Mouse (Mus musculus) liver, embryonic 11.5 days (tissue): ENCODE data around the gene Apom. TPM values are rescaled to one million over a fixed set of nuclear protein-coding genes. Genes with fewer than 3 reads are reported as not detected.

Experiments used
- ATAC-seq: fragments of 200-750 bp; cut with Nextera tagmentation; replicated peaks from 2 replicates; pipeline ENCODE4 v1.8.0; 2017; ENCODE audit warnings: moderate number of reproducible peaks, mild to moderate bottlenecking, moderate TSS enrichment, moderate library complexity; ENCODE audit not compliant: low FRiP score
- DNase-seq: peaks from one replicate; pipeline ENCODE4 v3.0.0-alpha.2; 2017; ENCODE audit warnings: low spot score
- H3K27ac ChIP-seq: fragments of 300-500 bp; sonication (generic); 2 replicates; pipeline ENCODE4 v1.5.1; 2014; ENCODE audit warnings: mild to moderate bottlenecking, low read depth, low read length, control low read depth
- H3K27me3 ChIP-seq: fragments of 300-500 bp; sonication (generic); replicated peaks from 2 replicates; pipeline ENCODE4 v1.6.1; 2014; ENCODE audit warnings: low read length, mixed read lengths; ENCODE audit not compliant: control insufficient read depth, insufficient read depth
- H3K36me3 ChIP-seq: fragments of 300-500 bp; sonication (generic); 2 replicates; pipeline ENCODE4 v1.6.1; 2014; ENCODE audit warnings: mild to moderate bottlenecking, low read length, moderate library complexity, mixed read lengths; ENCODE audit not compliant: control insufficient read depth, insufficient read depth
- H3K4me1 ChIP-seq: fragments of 300-500 bp; sonication (generic); replicated peaks from 2 replicates; pipeline ENCODE4 v1.6.1; 2014; ENCODE audit warnings: low read length, mixed read lengths; ENCODE audit not compliant: control insufficient read depth, insufficient read depth
- H3K4me2 ChIP-seq: fragments of 300-500 bp; sonication (generic); 2 replicates; pipeline ENCODE4 v1.6.1; 2014; ENCODE audit warnings: mild to moderate bottlenecking, control low read depth, moderate library complexity
- H3K4me3 ChIP-seq: fragments of 300-500 bp; sonication (generic); 2 replicates; pipeline ENCODE4 v1.5.1; 2014; ENCODE audit warnings: low read depth, low read length, control low read depth
- H3K9ac ChIP-seq: fragments of 300-500 bp; sonication (generic); 2 replicates; pipeline ENCODE4 v1.6.1; 2014; ENCODE audit warnings: low read depth, low read length, control low read depth
- H3K9me3 ChIP-seq: fragments of 300-500 bp; sonication (generic); 2 replicates; pipeline ENCODE4 v1.6.1; 2016; ENCODE audit warnings: low read length, inconsistent platforms, mixed read lengths; ENCODE audit not compliant: control insufficient read depth
- WGBS: fragments of 180-500 bp; shearing (Covaris S2); extraction: QIAGEN DNeasy Blood & Tissue Kit; methylation state at CpG from one replicate; pipeline ENCODE4 v1.1.7; 2014; 5-methylcytosine and 5-hydroxymethylcytosine counted together
- polyA plus RNA-seq: library from polyadenylated mRNA; unstranded; fragments of >200 nt; fragmentation: Nextera tagmentation; extraction: Ambion mirVana; gene quantifications from 2 replicates; pipeline ENCODE4 v1.2.1, GENCODE M21; 2014

The Apom gene
- polyA plus RNA-seq, 1 experiment from 2014 or later = 429 TPM

- Histone ChIP-seq H3K36me3 (no peaks in the 10 kb centered on the region), H3K4me1 (0 out of 2 replicates have a peak, but pooled peaks cover 3% of the 10 kb centered on the region), H3K4me3 (no peak overlapping the region), H3K9ac (no peak overlapping the region), H3K27ac (no peak overlapping the region), H3K27me3 (no peaks in the 10 kb centered on the region; the same call in 1 of the 2 replicates), H3K9me3 (no peaks in the 10 kb centered on the region), H3K4me2 (no peak overlapping the region)
- ATAC-seq (no peak), DNase-seq (no peak)
- WGBS = 17% methylated on average over 4 of the region's 4 CpGs
These were observed 36.8 kb upstream of the Apom start for GRCm38 (mm10) chr17:35168541-35169207.

DNA sequence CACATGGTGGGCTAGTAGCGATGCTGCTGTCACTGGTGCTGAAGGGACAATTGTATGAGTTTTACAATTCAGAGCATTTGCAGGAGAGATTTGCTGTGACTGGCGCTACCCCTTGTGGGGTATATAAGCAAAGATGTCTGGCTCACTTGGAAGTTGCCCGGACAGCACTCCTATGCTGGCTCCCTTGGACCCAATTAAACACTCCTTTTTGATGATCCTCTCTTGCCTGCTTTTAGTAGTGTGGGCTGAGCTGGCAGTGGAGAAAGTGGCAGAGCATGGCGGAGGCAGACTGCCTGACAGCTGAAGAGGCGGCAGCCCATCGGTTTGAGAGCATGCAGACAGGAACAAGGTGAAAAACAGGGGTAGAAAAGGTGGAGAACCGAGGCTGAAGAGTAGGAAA is 35.9 kb upstream of the Apom start:
- DNase-seq = no peak
- Histone ChIP-seq H3K36me3 (peaks cover 1% of the 10 kb centered on the region; the same call in 1 of the 2 replicates), H3K9ac (no peak overlapping the region), H3K4me3 (no peak overlapping the region), H3K27ac (no peak overlapping the region), H3K27me3 (no peaks in the 10 kb centered on the region), H3K9me3 (no peaks in the 10 kb centered on the region), H3K4me2 (no peak overlapping the region), H3K4me1 (peaks cover 6% of the 10 kb centered on the region)
- 80% methylated on average over 7 of the region's 7 CpGs for WGBS
- ATAC-seq = no peak

- H3K9ac ChIP-seq = no peak overlapping the region
- peak overlapping the region; percentile 97; the same call in 1 of the 2 replicates for H3K4me2 ChIP-seq
- DNase-seq = no peak
- peaks cover 13% of the 10 kb centered on the region; the same call in 1 of the 2 replicates for H3K36me3 ChIP-seq
- no peaks in the 10 kb centered on the region for H3K27me3 ChIP-seq
- no peak overlapping the region for H3K27ac ChIP-seq
- peaks cover 18% of the 10 kb centered on the region for H3K4me1 ChIP-seq
- no peak overlapping the region for H3K4me3 ChIP-seq
- no peaks in the 10 kb centered on the region for H3K9me3 ChIP-seq
- ATAC-seq = no peak
- WGBS = 70% methylated on average over 8 of the region's 8 CpGs
These were observed 34.6 kb upstream of the Apom start for GRCm38 (mm10) chr17:35166352-35167035.

DNA sequence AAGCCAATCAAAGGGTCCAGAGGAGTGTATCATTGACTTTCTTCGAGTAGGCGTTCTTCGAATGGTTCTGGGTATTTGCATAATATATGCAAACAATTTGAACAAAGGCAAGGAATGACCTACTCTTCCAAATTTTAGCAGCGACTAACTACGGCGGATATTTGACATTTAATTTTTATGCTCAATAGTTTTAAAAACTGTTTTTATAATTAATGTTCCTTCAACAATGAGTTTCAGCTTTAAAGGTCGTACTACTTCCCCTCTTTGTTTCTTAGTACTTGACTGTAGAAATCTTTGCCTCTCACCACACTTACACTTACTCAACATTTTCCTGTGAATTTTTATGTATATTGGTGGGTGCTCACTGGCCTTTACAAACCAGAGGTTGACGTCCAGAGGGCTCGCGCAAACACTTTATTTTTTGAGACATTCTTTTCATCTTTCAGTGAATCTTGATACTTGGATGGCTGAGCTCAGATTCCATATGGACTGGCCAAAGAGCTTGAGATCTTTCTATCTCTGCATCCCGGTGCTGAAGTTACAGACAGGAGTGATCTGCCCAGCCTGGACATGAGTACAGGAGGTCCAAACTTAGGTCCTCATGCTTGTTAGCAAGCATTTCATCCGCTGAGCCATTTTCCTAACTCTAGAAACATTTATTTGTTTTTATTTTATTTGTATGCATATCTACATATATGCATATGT is 33.8 kb upstream of the Apom start:
- Histone ChIP-seq H3K4me1 (peaks cover 18% of the 10 kb centered on the region), H3K27me3 (no peaks in the 10 kb centered on the region), H3K4me3 (peak overlapping the region; percentile 99), H3K9ac (no peak overlapping the region), H3K36me3 (peaks cover 21% of the 10 kb centered on the region), H3K4me2 (peak overlapping the region; percentile 97), H3K27ac (peak overlapping the region; percentile 81), H3K9me3 (no peaks in the 10 kb centered on the region)
- DNase-seq = no peak
- peak; percentile 81; the same call in 1 of the 2 replicates for ATAC-seq
- 30% methylated on average over 12 of the region's 12 CpGs for WGBS

DNA sequence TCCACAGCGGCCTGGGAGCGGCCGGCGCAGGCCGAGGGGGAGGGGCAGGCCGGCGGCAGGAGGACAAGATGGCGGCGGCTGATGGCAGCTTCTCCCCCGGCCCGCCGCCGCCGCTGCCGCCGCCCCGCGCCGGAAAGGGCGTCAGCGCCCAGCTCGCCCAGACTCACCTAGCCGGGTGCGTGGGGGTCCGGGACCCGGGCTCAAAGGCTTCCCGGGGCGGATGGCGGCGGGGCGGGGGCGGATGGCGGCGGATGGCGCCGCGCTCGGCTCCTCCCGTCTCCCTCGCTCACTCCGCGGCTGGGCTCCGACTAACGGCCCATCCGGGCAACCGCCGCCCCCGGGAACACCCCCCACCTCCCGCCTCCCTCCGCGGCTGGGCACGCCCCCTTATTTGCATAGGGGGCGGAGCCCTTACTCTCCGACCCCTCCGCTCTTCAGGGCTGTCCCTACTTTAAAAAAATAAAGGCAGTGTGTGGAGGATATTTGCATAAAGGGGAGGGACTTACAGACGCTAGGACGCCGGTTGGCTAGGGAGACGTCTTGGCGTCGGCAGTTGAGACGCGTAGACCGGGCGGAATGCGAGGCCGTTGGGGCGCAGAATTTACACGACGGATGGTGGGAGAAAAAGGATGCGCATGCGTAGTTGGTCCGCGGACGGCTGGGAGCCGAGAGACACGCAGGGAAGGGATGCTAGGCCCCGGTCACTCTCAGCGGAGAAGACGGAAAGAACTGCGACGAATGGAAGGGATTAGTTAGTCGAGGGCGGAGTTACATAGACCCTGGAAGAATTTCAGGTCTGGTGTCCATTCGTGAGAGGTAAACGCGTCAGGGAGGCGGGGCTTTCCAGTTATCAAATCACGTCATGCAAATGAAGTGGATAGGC is 33.0 kb upstream of the Apom start, which contains the start of gene Prrc2a:
Gene Prrc2a (minus strand): TSS at position 330 of the 883 bp plus-strand sequence.
- peak within 1 kb of the TSS; percentile 97 for H3K4me2 ChIP-seq
- WGBS = under 1% methylated on average over 69 of the region's 89 CpGs
- peak within 1 kb of the TSS; percentile 99 for H3K9ac ChIP-seq
- ATAC-seq (peak; percentile 97), DNase-seq (peak; percentile 94)
- peak within 1 kb of the TSS; percentile 81 for H3K27ac ChIP-seq
- H3K4me1 ChIP-seq = peaks cover 18% of the 10 kb centered on the region
- peaks cover 29% of the 10 kb centered on the region for H3K36me3 ChIP-seq
- H3K27me3 ChIP-seq = no peaks in the 10 kb centered on the region
- peak within 1 kb of the TSS; percentile 99 for H3K4me3 ChIP-seq
- no peaks in the 10 kb centered on the region for H3K9me3 ChIP-seq

- DNase-seq = no peak
- H3K9ac ChIP-seq = peak overlapping the region; percentile 99
- peaks cover 18% of the 10 kb centered on the region for H3K4me1 ChIP-seq
- H3K36me3 ChIP-seq = peaks cover 35% of the 10 kb centered on the region
- H3K27me3 ChIP-seq = no peaks in the 10 kb centered on the region
- WGBS = 0% methylated on average over 24 of the region's 28 CpGs
- peak overlapping the region; percentile 81 for H3K27ac ChIP-seq
- peak overlapping the region; percentile 99 for H3K4me3 ChIP-seq
- H3K9me3 ChIP-seq = no peaks in the 10 kb centered on the region
- no peak for ATAC-seq
- peak overlapping the region; percentile 97 for H3K4me2 ChIP-seq
These were observed 32.3 kb upstream of the Apom start for GRCm38 (mm10) chr17:35164218-35164567.

GRCm38 (mm10) chr17:35163326-35164081 is 31.7 kb upstream of the Apom start:
- Histone ChIP-seq H3K27me3 (no peaks in the 10 kb centered on the region), H3K36me3 (peaks cover 42% of the 10 kb centered on the region), H3K4me1 (peaks cover 18% of the 10 kb centered on the region), H3K9me3 (no peaks in the 10 kb centered on the region), H3K27ac (peak overlapping the region; percentile 81), H3K4me3 (peak overlapping the region; percentile 99), H3K9ac (peak overlapping the region; percentile 99), H3K4me2 (peak overlapping the region; percentile 97)
- ATAC-seq = no peak
- DNase-seq = no peak
- 16% methylated on average over 8 of the region's 8 CpGs for WGBS
